Mouse (Mus musculus): ENCODE measurements at regions not wholly inside any gene's neighbourhood (a gene's known extent, or its start where the extent isn't known, plus 50 kb on each side); places are given as distances from the start of the nearest gene placed in this dataset.

DNA sequence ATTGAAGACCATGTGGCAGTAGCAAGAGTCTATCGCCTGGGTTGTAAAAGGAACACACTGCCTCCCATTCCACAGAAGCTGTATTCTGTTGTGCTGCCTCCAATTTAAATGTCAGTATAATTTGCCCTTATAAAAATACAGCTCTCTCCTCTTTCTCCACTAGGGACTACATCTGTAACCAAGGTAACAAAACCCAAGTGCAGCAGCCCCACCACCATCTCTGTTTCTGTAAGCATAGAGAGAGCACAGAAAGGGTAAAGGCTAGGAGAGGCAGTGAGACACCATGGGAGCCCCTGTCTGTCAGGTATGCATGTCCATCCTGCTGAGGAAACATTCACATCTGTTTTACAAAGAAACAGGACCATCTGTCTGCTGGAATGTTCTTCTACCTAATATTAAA, 344.4 kb downstream of the Ccser2 start:
- no peak for DNase-seq (ENCODE audit: low read depth, low spot score)

DNA sequence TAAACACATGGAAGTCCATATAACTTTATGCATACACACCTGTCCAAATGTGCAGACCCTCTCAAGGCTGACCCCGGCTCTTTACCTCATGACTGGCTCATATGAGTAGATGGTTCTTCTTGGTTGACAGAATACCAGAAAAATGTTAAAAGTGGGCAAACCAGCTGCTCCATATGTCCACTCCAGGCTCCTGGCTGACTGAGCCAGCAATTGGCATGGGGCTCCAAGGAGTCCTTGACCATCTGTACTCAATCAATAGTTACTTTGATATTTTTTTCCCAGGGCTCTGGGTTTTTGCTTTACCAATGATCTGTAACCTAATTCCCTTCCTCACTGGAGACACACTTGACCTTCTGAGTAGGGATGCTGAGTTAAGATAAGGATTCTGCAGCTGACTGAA, 345.5 kb downstream of the Ccser2 start:
- no peak for DNase-seq (ENCODE audit: low read depth, low spot score)

DNA sequence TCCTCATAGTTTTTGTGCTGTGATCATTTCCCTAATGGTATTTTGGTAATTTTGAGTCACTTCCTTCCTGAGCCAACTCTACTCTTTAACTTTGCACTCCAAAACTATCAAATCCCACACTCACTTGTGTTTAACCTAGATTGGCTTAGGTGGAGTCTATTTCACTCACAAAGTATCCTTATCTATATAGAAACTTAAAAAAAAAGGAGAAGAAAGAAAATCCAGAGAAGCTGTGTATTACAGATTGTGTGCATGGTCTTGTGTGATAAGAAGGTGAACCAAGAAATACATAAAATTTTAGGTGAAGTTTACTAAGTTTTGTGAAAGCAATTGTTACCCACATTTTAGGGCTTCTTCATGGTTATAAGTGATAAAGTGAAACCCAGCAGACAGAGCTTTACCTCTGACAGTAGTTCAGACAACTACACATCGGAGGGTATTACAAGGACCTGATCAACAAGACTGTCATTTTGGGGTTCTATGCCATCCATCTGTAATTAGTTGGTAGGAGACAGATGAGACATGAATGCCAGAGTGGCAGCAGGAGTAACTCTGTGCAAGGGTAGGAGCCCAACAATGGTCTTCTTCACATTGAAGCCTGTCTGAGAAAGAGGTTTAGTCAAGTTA, 350.0 kb downstream of the Ccser2 start:
- DNase-seq (ENCODE audit: low read depth, low spot score) = no peak

DNA sequence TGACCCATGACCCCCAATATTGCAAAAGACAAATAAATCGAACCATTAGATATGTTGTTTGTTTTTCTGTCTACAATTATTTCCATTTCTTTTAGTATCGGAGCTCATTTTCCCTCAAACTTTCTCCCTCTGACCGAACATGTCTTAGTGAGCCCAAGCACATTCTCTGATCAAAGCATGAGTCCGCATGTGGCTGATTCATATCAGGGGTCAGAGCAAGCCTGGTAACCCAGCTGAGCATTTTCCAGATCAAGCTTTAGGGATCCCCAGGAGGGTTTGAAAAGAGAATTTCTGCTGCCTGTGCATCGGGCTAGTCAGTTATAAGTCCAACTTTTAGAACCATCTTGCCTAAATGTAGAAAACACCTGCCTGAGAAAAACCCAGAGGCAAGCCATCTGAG, 350.6 kb downstream of the Ccser2 start:
- DNase-seq (ENCODE audit: low read depth, low spot score) = no peak

DNA sequence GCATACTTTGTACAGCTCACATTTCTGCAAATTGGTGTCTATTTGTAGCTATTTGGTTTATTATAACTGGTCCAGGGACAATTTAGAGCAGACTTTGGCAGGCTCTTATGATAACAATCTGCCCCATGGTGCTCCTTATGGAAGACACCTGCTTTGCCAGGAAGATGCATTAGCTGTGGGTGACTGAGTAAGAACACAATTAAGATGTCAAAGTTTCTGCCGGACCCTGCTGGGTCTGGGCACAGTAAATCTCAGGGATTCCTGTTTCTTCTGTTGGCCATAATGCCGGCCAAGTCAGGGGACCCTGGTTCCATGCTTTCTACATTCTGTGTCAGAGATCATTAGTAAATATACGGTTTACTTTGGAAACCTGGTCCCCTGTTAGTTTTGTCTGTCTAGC, 353.7 kb downstream of the Ccser2 start:
- no peak for DNase-seq (ENCODE audit: low read depth, low spot score)

DNA sequence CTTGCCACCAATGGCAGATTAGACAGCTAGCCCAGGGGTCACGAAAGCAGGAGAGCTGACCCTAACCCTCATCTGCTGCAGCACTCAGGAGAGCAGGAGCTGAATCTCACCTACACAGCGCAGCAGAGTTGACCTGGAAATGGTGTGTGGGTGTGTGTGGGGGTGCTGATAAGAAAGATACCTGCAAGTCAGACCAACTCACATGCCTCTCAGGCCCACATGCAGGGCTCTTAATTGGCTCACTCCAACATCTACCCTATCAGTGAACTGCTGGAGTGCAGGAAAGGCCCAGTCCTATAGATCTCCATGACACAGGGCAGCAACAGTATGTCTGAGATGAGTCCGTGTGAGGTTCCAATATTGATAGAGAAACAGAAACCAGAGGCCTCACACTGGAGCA, 355.7 kb downstream of the Ccser2 start:
- no peak for DNase-seq (ENCODE audit: low read depth, low spot score)

DNA sequence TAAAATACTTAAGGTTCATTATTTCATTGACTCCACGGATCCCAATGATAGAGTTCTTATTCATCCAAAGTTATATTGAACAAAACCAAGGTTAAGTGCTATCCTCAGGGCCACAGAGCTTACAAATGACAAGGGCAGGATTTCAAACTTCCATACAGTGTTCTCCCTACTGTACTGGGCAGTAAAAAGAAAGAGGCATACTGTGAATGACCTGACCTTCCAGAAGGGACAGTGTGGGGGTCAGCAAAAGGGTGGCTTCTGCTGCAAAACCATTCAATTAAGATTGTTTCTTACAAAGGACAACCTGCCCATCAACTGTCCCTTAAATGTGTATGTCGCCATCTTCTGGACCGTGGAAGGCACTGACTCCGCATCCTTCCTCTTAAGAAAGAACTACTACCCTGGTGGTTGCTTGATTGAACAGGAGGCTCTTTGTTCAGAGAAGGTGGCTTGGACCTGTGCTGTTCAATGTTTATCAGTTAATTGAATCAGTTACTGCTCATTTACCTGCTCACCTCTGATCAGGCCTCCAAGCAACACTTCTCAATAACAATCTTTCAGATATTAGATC, 384.4 kb downstream of the Ccser2 start:
- DNase-seq (ENCODE audit: low read depth, low spot score) = peak; percentile 43

DNA sequence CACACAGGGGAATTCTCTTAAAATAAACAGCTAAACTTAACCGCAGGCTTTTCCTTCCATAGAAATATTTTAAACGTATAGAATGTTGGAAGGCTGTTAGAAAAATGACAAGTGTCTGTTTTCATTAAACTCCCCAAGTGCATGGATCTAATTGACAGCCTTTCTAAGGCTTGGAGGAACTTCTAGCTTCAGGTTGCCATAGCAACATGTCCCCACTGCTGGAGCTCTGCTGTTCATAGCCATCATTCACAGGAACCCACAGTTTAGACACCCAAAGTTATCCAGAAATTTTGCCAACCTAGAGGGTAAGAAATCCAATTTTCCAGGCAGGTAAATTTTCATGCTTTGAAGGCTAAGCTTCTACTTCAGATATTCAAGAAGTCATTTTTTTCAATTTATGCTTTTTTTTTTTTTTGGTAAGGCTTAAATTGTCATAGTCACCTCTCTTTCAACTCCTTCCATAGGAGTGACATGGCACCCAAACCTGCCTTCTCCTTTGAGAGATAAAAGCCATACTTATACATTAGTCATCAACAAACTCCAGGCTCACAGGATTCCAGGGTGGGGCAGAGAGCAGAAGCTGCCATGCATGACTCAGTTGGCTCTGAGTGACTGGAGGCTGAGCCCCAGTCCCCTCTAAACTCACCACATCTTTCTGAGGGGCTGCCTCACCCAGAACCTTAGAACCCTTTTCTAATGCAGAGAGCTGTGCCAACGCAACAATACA, 385.1 kb downstream of the Ccser2 start:
- DNase-seq (ENCODE audit: low read depth, low spot score) = peak; percentile 9

DNA sequence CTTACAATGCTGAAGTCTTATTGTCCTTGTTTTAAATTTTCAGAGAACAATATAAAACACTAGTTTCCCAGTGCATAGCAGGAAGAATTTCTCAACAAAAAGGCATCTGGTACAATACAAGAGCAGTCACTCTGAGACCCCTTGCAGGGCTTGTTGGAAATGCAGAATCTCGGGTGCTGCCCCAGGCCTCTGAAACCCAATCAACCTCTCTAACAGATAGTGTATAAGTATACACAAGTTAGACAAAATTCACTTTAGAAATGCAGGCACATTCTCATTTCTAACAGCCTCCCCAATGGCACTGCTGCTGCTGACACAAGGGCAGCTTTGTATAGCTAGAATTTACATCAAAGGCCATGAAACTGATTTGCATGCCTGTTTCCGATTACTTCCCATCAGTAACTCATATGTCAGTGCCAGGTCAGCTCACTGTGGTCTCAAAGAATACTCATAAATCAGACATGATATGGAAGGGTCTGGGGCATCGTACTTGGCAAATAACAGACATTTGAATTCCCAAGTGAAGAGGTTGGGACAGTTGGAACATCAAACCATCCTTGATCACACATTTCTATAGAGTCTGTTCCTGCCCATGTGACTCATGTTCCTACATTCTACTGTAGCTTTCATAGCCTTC, 405.2 kb downstream of the Ccser2 start:
- no peak for DNase-seq (ENCODE audit: low read depth, low spot score)

DNA sequence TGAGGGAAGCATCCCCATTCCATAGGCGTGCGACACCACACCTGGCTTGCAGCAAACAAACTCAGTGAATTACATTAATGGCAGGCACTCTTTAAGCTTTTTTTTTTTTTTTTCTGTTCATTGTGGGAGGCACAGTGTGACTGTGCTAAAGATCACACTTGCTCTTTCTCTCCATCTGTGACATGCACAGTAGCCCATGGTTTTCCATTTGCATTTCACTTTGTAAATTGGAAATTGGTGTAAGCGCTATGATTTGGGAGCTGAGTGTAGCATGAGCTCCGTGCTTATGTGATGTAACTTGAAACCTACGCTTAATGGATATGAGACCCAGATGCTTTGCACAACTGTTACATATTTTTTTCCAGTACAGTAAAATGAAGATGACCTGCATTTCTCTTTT, 431.2 kb downstream of the Ccser2 start:
- no peak for DNase-seq (ENCODE audit: low read depth, low spot score)

DNA sequence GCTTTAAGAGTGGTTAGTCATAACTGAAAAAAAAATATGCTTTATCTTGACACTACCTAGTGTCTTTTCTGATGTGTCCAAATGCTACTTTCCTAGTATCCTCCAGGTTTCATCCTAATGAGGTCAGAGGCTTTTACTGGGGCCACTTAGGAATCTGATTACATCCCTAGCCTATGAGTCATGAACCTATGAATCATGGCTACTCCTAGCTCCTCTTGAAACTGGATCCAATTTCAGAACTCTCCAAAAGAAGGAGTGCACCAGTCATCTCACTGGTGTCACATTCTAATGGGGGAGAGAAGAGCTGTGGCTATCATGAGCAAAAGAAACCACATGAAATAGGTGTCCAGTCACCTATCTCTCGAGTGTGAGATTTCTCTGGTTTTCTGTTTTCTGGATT, 432.6 kb downstream of the 4930474N05Rik start:
- no peak for DNase-seq (ENCODE audit: low read depth, low spot score)

DNA sequence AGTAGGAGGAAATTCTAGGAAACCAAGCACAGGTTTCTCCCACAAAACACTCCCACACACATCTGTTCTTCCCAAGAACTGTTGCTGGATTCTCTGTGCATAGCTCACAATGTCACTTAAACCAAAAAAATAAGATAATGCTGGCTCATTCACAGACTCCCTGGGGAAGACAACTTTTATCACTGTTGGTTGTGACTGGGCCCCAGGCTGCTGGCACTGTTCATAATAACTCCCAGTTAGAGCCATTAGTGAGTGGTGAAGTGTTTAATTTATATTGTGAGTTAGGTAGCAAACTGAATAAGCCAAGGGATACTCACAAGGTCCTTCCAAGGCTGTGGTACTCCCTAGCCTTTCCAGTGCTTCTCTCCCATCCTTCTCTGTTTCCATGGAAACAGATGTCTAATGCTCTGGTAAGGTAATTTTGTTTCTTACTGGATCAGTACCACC, 430.9 kb downstream of the 4930474N05Rik start:
- no peak for DNase-seq (ENCODE audit: low read depth, low spot score)

DNA sequence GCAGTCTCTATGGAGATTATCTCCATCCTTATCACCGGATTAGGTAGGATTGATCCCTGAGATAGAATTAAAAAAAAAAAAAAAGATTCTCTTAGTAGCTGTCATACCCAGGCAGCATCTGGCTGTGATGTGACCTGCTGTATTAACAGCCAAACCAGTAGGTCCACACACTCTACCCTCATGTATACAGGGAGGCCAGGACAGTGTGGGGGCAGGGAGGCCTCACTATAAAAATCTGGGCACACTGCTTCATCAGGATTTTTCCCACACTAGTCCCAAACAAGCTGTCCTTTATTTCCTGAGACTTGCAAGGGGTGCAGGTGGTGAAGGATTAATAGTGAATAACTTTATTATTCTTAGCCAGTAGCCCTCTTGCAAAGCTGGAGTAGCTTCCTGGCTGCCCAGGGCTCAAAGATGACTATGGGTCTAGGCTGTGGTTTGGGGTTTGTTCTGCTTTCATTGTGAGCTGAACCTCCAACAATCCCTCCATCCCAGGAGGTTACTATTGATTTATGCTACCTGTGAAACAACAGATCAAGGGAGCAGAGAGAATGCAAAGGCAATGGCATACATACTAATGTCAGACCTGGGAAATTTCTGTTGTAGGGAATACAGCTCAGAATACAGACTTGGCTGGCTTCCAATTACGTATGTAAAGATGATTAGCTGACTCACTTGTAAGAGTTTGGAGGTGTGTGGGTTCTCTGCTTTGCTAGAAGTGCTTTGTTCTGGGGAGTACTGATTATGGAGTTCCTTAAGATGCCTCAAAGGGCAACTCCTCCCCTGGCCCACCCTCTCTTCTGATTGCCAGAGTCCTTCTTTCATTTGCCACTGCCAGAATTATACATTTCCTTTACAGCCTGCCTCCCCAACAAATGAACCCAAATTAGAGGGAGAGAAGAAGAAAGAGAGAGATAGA, 407.6 kb downstream of the 4930474N05Rik start:
- no peak for DNase-seq (ENCODE audit: low read depth, low spot score)

DNA sequence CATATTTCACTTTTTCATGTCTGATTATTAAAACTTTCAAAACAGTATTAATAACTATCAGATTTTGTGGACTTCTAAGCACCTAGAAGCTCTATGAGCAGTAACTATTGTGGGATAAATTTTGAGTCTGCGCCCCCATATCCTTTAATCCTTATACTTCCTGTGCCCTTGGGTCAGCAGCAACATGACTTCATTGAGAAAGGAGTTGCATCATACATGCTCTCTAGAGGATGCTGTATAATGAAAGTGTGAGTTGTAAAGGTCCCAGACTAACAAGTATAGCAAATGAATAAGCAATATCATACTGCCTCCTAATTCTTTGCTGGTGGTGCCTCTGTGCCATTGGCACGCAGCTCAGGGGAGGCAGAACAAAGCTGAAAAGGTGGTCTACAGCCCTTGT, 404.6 kb downstream of the 4930474N05Rik start:
- no peak for DNase-seq (ENCODE audit: low read depth, low spot score)

DNA sequence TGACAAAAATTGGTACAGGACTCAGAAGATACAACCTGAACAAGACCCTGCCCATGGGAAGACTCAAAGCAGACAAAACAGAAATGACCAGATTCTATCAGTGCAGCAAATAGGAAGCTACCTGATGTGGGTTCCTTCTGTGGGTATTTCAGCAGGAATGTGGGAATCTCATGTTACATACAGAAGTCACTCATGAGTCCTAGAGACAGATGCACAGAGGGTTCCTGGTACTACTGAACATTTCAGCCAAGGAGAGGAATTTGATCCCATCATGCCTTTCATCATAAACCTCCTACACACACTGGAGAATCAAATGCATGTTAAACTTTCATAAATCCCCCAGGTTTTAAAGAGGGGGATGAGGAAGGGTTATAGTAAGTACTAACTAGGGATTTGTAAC, 390.8 kb downstream of the 4930474N05Rik start:
- no peak for DNase-seq (ENCODE audit: low read depth, low spot score)

DNA sequence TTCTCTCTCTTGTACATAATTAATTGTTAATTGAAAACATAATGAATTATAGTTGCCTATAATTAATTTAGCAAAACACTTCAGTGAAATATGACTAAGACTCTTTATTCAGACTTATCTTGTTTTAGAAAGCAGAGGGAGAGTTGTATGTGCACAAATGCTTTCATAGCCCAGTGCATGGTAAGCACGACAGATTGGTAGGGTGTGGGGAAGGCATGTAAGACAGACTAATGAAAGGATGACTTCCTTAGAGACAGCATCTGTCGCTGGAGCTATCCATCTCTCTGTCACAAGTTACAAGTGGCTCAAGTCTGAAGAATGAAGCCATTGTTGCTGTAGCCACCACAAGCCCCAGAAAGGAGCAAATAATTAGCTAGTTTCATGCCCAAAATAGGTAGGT, 376.9 kb downstream of the 4930474N05Rik start:
- no peak for DNase-seq (ENCODE audit: low read depth, low spot score)

DNA sequence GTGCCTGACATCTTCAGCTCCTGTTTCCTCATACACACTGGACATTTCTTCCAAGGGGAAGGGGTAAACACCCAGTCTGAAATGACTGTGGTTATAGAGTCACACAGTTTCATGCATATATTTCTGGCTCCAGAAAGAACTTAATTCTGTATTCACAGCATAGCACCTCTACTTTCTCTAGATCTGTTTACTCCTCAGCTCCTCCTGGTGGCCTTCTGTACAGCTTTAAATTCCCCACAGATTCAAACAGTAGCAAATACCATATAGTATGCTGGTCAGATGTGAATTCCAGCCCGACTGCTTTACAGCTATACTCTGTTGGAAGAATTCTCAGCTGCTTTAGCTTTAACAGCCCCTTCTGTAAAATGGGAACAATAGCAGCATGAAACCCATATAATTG, 375.6 kb downstream of the 4930474N05Rik start:
- no peak for DNase-seq (ENCODE audit: low read depth, low spot score)

DNA sequence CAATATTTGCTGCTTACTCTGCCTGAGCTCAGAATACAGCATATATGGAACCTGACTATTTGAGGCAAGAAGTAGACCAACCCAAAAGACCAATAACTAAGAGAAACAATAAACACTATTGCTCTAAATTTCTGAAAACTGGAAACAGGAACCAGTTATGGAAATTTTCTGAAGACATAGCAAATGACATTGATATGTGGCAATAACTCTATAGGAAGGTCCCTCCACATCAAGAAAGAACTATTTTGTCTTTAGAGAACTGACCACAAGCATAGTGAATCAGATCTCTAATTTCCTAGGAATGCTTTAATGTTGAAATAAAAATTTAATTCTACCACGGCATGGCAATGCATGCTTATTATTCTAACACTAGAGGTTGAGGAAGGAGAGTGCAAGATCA, 358.3 kb downstream of the 4930474N05Rik start:
- no peak for DNase-seq (ENCODE audit: low read depth, low spot score)

DNA sequence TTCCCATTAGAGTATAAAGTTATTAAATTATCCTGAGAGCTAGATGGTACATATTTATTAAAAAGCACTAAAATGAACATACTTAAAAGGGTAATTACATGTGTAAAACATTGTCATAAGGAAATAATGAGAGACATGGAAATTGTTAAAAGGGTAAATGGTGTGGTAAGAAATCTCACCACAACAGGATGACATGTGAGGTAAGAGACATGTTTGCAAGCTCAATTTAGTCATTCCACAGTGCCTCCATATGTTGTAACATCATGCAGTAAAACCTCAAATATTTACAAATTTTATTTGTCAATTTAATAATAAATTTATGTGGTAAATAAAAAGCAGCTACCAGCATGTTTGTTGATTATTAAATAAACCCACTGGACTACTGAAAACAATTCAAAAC, 355.4 kb downstream of the 4930474N05Rik start:
- no peak for DNase-seq (ENCODE audit: low read depth, low spot score)

DNA sequence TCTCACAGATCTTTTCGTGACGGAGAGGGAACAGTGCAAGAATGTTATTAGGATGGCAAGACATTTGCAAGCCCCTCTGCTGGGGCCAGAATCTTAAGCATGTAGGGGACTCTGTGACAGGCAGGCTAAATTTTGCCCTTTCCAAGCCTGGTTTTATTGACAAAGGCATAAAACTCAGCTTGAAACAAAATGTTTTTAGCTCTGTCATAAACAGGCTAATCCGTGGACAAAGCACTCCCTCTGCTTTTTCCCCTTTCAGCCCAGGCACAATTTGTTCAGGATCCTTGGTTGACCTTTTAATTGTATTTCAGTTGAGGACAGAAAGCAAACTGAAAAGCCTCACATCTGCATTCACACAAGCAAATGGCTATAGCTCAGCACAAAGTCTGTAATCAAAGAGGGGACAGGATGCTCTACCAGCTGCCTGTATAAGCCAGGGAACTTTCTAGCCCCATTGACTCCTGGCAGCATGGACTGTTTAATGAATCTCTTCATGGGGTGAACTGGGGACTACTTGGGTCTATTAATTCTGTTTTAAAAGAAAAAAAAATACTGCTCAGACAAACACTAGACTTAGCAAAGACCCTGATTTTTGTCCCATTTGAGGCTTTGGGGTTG, 320.0 kb downstream of the 4930474N05Rik start:
- no peak for DNase-seq (ENCODE audit: low read depth, low spot score)

DNA sequence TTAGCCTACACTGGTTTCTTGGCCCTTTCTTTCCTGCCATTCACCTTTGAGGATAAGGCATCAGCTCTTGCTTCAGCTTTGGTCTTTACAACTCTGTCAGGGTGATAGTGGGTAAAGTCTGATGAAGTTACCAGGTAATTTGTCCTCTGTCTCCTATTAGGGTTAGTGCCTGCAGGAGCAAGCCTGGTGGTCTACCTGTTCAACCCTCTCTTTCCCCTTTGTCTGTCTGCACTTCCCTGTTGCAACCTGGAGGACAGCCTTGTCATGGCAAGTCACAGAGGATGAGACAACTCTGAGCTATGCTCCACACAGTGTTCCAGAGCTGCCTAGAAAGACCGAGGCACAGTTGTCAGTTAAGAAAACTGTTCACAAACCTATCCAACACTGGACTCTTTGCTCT, 319.5 kb downstream of the 4930474N05Rik start:
- no peak for DNase-seq (ENCODE audit: low read depth, low spot score)

All from R1 (cell line).